Mouse (Mus musculus) heart, embryonic 14.5 days (tissue): ENCODE measurements around the gene Atg5. TPM values are rescaled to one million over a fixed set of nuclear protein-coding genes. Genes with fewer than 3 reads are reported as not detected.

ENCODE experiments used
- ATAC-seq: fragments of 200-750 bp; cut with Nextera tagmentation; 2 replicates; pipeline ENCODE4 v1.8.0; 2017; ENCODE audit warnings: low read depth, moderate TSS enrichment; ENCODE audit not compliant: insufficient number of reproducible peaks, insufficient read depth, low FRiP score
- H3K27ac ChIP-seq, 2 experiments: fragments of 200-500 bp in 1 of 2; fragments of 300-500 bp in 1 of 2; sonication (generic) in 1 of 2; replicated peaks in 1 of 2; 2 replicates each; pipeline ENCODE4 v1.5.1; 2012 to 2014; ENCODE audit warnings: low read depth in 2 of 2, low read length in 2 of 2, control low read depth in 1 of 2, mild to moderate bottlenecking in 1 of 2, mixed read lengths in 1 of 2; ENCODE audit not compliant: control insufficient read depth in 1 of 2, insufficient read depth in 1 of 2
- H3K27me3 ChIP-seq: fragments of 300-500 bp; sonication (generic); 2 replicates; pipeline ENCODE4 v1.6.1; 2014; ENCODE audit warnings: mild to moderate bottlenecking, low read length, control low read depth; ENCODE audit not compliant: control insufficient read depth, insufficient read depth
- H3K36me3 ChIP-seq: fragments of 300-500 bp; sonication (generic); 2 replicates; pipeline ENCODE4 v1.6.1; 2014; ENCODE audit warnings: mild to moderate bottlenecking, control low read depth, low read length, mixed read lengths; ENCODE audit not compliant: control insufficient read depth, insufficient read depth
- H3K4me1 ChIP-seq, 2 experiments: fragments of 200-500 bp in 1 of 2; fragments of 300-500 bp in 1 of 2; sonication (generic) in 1 of 2; 2 replicates each; pipeline ENCODE4 v1.6.1; 2012 to 2014; ENCODE audit warnings: low read length in 2 of 2, control low read depth in 1 of 2, mixed read lengths in 1 of 2; ENCODE audit not compliant: control insufficient read depth in 2 of 2, insufficient read depth in 2 of 2
- H3K4me2 ChIP-seq: fragments of 300-500 bp; sonication (generic); 2 replicates; pipeline ENCODE4 v1.6.1; 2014; ENCODE audit warnings: mild to moderate bottlenecking, low read length
- H3K4me3 ChIP-seq, 2 experiments: fragments of 200-500 bp in 1 of 2; fragments of 300-500 bp in 1 of 2; sonication (generic) in 1 of 2; 2 replicates each; pipeline ENCODE4 v1.5.1; 2012 to 2014; ENCODE audit warnings: low read length in 2 of 2, mild to moderate bottlenecking in 2 of 2, control low read depth in 1 of 2, low read depth in 1 of 2, moderate library complexity in 1 of 2; ENCODE audit not compliant: control insufficient read depth in 1 of 2, insufficient read depth in 1 of 2
- H3K9ac ChIP-seq: fragments of 300-500 bp; sonication (generic); 2 replicates; pipeline ENCODE4 v1.6.1; 2014; ENCODE audit warnings: mild to moderate bottlenecking, low read length
- H3K9me3 ChIP-seq: fragments of 300-500 bp; sonication (generic); 2 replicates; pipeline ENCODE4 v1.6.1; 2016; ENCODE audit warnings: low read length, control low read depth; ENCODE audit not compliant: control insufficient read depth
- WGBS: fragments of 180-500 bp; shearing (Covaris S2); extraction: QIAGEN DNeasy Blood & Tissue Kit; methylation state at CpG from one replicate; pipeline ENCODE4 v1.1.7; 2014; 5-methylcytosine and 5-hydroxymethylcytosine counted together
- polyA plus RNA-seq: library from polyadenylated mRNA; unstranded; fragments of >200 nt; fragmentation: Nextera tagmentation; extraction: Ambion mirVana; gene quantifications from 2 replicates; pipeline ENCODE4 v1.2.1, GENCODE M21; 2014

Atg5 gene
- polyA plus RNA-seq, 1 experiment from 2014 or later: 23.9 TPM

GRCm38 (mm10) chr10:44356625-44357024 lies 88.5 kb downstream of the Atg5 start:
- no peak overlapping the region for H3K9ac ChIP-seq
- ATAC-seq: no peak
- no peaks in the 10 kb centered on the region for H3K27me3 ChIP-seq
- WGBS: 93% methylated on average over 5 of the region's 5 CpGs
- no peak overlapping the region for H3K27ac ChIP-seq
- no peaks in the 10 kb centered on the region for H3K36me3 ChIP-seq
- no peak overlapping the region for H3K4me3 ChIP-seq
- H3K9me3 ChIP-seq: no peaks in the 10 kb centered on the region
- no peak overlapping the region for H3K4me2 ChIP-seq
- peaks cover 6 to 22% of the 10 kb centered on the region in 2 experiments for H3K4me1 ChIP-seq

GRCm38 (mm10) chr10:44357316-44357715 lies 89.2 kb downstream of the Atg5 start:
- no peaks in the 10 kb centered on the region for H3K36me3 ChIP-seq
- peak overlapping the region; percentile 43 for H3K4me2 ChIP-seq
- no peaks in the 10 kb centered on the region for H3K27me3 ChIP-seq
- WGBS: 22% methylated on average over 13 of the region's 13 CpGs
- no peak for ATAC-seq
- no peak overlapping the region for H3K4me3 ChIP-seq
- peaks cover 6 to 22% of the 10 kb centered on the region in 2 experiments for H3K4me1 ChIP-seq
- H3K9me3 ChIP-seq: no peaks in the 10 kb centered on the region
- H3K27ac ChIP-seq: no peak overlapping the region
- H3K9ac ChIP-seq: no peak overlapping the region

DNA sequence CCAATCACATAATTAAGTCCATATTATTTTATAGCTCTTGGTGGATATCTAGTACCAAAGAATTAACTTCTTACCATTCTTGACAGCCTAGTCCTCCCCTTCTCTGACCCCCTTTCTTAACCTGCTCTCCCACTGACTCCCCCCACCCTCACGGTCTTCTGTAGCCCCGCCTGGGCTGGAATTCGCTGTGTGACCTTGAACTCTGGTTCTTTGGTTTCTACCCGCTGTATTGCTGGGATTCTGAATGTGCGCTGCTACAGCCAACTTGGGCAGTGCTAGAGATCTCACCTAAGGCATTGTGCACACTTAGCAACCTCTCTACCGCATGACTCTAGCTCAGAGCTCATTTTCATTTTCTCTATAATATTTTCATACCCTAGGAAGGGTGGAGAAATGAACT lies 90.7 kb downstream of the Atg5 start:
- no peaks in the 10 kb centered on the region for H3K27me3 ChIP-seq
- peaks cover 6 to 12% of the 10 kb centered on the region in 2 experiments for H3K4me1 ChIP-seq
- no peak overlapping the region for H3K4me2 ChIP-seq
- H3K9ac ChIP-seq: no peak overlapping the region
- no peak overlapping the region for H3K4me3 ChIP-seq
- H3K36me3 ChIP-seq: 0 out of 2 replicates have a peak, but pooled peaks cover 4% of the 10 kb centered on the region
- no peak for ATAC-seq
- 70% methylated on average over 6 of the region's 6 CpGs for WGBS
- H3K27ac ChIP-seq: no peak overlapping the region
- H3K9me3 ChIP-seq: no peaks in the 10 kb centered on the region

GRCm38 (mm10) chr10:44360632-44361031 lies 92.5 kb downstream of the Atg5 start:
- Histone ChIP-seq H3K4me1 (peaks cover 4 to 5% of the 10 kb centered on the region in 2 experiments; a peak in 3 of 4 replicates), H3K27ac (no peak overlapping the region), H3K9ac (no peak overlapping the region), H3K4me2 (no peak overlapping the region), H3K36me3 (0 out of 2 replicates have a peak, but pooled peaks cover 4% of the 10 kb centered on the region), H3K27me3 (no peaks in the 10 kb centered on the region), H3K9me3 (no peaks in the 10 kb centered on the region), H3K4me3 (no peak overlapping the region)
- 75% methylated on average over 11 of the region's 11 CpGs for WGBS
- ATAC-seq: no peak

GRCm38 (mm10) chr10:44362435-44362834 lies 94.3 kb downstream of the Atg5 start:
- H3K9ac ChIP-seq: no peak overlapping the region
- 0 out of 2 replicates have a peak, but pooled peaks cover 4% of the 10 kb centered on the region for H3K36me3 ChIP-seq
- H3K9me3 ChIP-seq: no peaks in the 10 kb centered on the region
- no peak overlapping the region for H3K4me2 ChIP-seq
- H3K4me3 ChIP-seq: no peak overlapping the region
- no peaks in the 10 kb centered on the region for H3K27me3 ChIP-seq
- no peak overlapping the region for H3K27ac ChIP-seq
- ATAC-seq: no peak
- 86% methylated on average over 5 of the region's 5 CpGs for WGBS
- H3K4me1 ChIP-seq: peaks cover 2 to 3% of the 10 kb centered on the region in 2 experiments; a peak in 3 of 4 replicates

- H3K4me3 ChIP-seq: no peak overlapping the region
Measured at GRCm38 (mm10) chr10:44362846-44363245, 94.7 kb downstream of the Atg5 start.

DNA sequence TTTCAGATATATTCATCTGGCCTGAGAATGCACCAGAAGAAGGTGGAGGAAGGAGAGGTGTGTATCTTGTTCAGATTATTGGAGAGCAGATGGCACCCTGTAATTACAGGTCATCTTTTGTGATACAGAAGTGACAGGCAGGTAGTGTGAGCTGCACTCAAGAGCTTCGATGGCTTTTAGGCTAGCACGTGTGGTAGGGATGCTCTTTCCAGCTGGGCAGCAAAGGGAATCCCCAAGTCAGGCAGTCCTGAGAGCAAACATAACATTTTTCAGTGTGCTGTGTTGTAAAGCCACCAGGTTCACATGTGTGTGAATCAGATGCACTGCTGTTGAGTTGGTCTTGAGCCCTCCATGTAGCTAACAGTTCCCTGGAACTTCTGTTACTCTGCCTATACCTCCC lies 98.0 kb downstream of the Atg5 start:
- H3K9ac ChIP-seq: no peak overlapping the region
- no peak overlapping the region for H3K4me3 ChIP-seq
- WGBS: 93% methylated on average over 2 of the region's 2 CpGs
- H3K27me3 ChIP-seq: no peaks in the 10 kb centered on the region
- no peak overlapping the region for H3K4me2 ChIP-seq
- 0 out of 2 replicates have a peak, but pooled peaks cover 4% of the 10 kb centered on the region for H3K36me3 ChIP-seq
- ATAC-seq: no peak
- no peaks in the 10 kb centered on the region for H3K9me3 ChIP-seq
- H3K27ac ChIP-seq: no peak overlapping the region
- H3K4me1 ChIP-seq: peaks cover 0 to 2% of the 10 kb centered on the region in 2 experiments; a peak in 1 of 4 replicates

More at GRCm38 (mm10) chr10:44362846-44363245, 94.7 kb downstream of the Atg5 start:
- Histone ChIP-seq H3K9me3 (no peaks in the 10 kb centered on the region), H3K27me3 (no peaks in the 10 kb centered on the region), H3K9ac (no peak overlapping the region), H3K4me1 (peaks cover 0 to 2% of the 10 kb centered on the region in 2 experiments; a peak in 1 of 4 replicates), H3K36me3 (0 out of 2 replicates have a peak, but pooled peaks cover 4% of the 10 kb centered on the region), H3K4me2 (no peak overlapping the region), H3K27ac (no peak overlapping the region)
- 77% methylated on average over 9 of the region's 9 CpGs for WGBS
- ATAC-seq: no peak

- WGBS: 70% methylated on average over 12 of the region's 12 CpGs
- H3K27me3 ChIP-seq: no peaks in the 10 kb centered on the region
- H3K9me3 ChIP-seq: no peaks in the 10 kb centered on the region
Measured at GRCm38 (mm10) chr10:44367043-44367442, 98.9 kb downstream of the Atg5 start.

More at GRCm38 (mm10) chr10:44367043-44367442, 98.9 kb downstream of the Atg5 start:
- no peak overlapping the region for H3K27ac ChIP-seq
- H3K4me1 ChIP-seq: peaks cover 0 to 2% of the 10 kb centered on the region in 2 experiments; a peak in 1 of 4 replicates
- 0 out of 2 replicates have a peak, but pooled peaks cover 4% of the 10 kb centered on the region for H3K36me3 ChIP-seq
- ATAC-seq: no peak
- no peak overlapping the region for H3K4me2 ChIP-seq
- H3K9ac ChIP-seq: no peak overlapping the region
- H3K4me3 ChIP-seq: no peak overlapping the region
